Mouse (Mus musculus) stomach, embryonic 15.5 days (tissue): ENCODE measurements at regions not wholly inside any gene's neighbourhood (a gene's known extent, or its start where the extent isn't known, plus 50 kb on each side); places are given as distances from the start of the nearest gene placed in this dataset.

Experiments
- ATAC-seq: fragments of 200-750 bp; cut with Nextera tagmentation; 2 replicates; pipeline ENCODE4 v1.8.0; 2017; ENCODE audit warnings: low read depth, moderate number of reproducible peaks, moderate TSS enrichment; ENCODE audit not compliant: insufficient read depth, low FRiP score
- H3K27ac ChIP-seq: fragments of 300-500 bp; sonication (generic); 2 replicates; pipeline ENCODE4 v1.5.1; 2015; ENCODE audit warnings: mild to moderate bottlenecking, inconsistent platforms
- H3K27me3 ChIP-seq: fragments of 300-500 bp; sonication (generic); replicated peaks from 2 replicates; pipeline ENCODE4 v1.6.1; 2015; ENCODE audit warnings: inconsistent platforms
- H3K36me3 ChIP-seq: fragments of 300-500 bp; sonication (generic); 2 replicates; pipeline ENCODE4 v1.6.1; 2015; ENCODE audit warnings: inconsistent platforms
- H3K4me1 ChIP-seq: fragments of 300-500 bp; sonication (generic); 2 replicates; pipeline ENCODE4 v1.6.1; 2015; ENCODE audit warnings: inconsistent platforms
- H3K4me2 ChIP-seq: fragments of 300-500 bp; sonication (generic); 2 replicates; pipeline ENCODE4 v1.6.1; 2015; ENCODE audit warnings: mild to moderate bottlenecking, inconsistent platforms
- H3K4me3 ChIP-seq: fragments of 300-500 bp; sonication (generic); replicated peaks from 2 replicates; pipeline ENCODE4 v1.5.1; 2015; ENCODE audit warnings: inconsistent platforms
- H3K9ac ChIP-seq: fragments of 300-500 bp; sonication (generic); 2 replicates; pipeline ENCODE4 v1.6.1; 2015; ENCODE audit warnings: inconsistent platforms
- H3K9me3 ChIP-seq: fragments of 300-500 bp; sonication (generic); 2 replicates; pipeline ENCODE4 v1.6.1; 2016; ENCODE audit warnings: inconsistent platforms
- WGBS: fragments of 180-500 bp; shearing (Covaris S2); methylation state at CpG from one replicate; pipeline ENCODE4 v1.1.7; 2015; 5-methylcytosine and 5-hydroxymethylcytosine counted together

DNA sequence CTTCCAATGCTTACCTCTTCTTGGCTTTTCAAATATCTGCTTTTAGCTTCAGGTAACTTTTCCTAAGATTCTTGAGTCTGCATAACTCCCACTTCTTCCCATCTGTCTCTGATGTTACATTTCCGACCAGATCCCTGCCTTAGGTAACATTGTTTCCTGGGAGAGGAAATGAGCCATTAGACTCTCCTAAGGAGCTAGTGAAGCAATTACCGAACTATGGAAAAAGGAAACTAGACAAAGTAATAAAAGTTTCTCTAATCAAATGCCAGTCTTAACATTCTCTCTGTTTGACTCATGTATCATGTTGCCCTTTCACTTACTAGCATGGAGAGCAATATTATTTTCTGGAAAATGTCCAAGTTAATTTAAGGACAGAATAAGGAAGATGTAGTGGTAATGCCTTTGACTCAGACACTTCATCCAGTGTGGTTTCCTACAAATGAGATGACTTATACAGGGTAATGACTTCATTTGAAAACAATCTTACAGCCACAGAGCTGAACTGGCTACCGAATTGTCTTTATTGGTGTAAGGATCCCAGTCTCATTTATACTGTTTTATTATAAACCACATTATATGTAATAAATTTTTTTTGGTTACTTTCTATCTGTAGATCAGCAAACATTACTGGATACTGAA lies 263.8 kb upstream of the Fam84a start:
- H3K4me2 ChIP-seq: no peak overlapping the region
- H3K9me3 ChIP-seq: no peaks in the 10 kb centered on the region
- H3K4me1 ChIP-seq: no peaks in the 10 kb centered on the region
- no peak for ATAC-seq
- no peak overlapping the region for H3K4me3 ChIP-seq
- WGBS: 76% methylated on average over 3 of the region's 3 CpGs
- no peak overlapping the region for H3K27ac ChIP-seq
- no peaks in the 10 kb centered on the region for H3K27me3 ChIP-seq
- no peak overlapping the region for H3K9ac ChIP-seq
- no peaks in the 10 kb centered on the region for H3K36me3 ChIP-seq

DNA sequence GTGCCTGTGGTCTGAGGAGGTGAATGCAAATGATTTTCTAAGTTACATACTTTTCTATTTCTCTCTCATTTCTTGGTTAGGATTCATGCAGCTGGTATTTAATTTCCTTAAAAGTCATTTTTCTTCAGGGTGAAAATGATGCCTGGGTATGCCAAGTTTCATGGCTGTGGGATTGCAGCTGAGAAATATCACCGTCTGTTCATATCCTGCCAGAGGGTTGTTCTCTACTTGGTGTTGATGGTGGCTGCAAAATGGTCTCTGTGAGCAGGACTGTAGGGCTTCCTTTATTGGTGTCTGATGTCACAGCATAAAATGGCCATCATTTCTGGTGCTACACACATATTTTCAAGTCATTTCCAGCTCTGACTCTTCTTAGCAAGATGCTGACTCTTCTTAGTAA lies 259.2 kb upstream of the Fam84a start:
- no peak overlapping the region for H3K4me2 ChIP-seq
- no peak overlapping the region for H3K27ac ChIP-seq
- WGBS: 97% methylated on average over 1 of the region's 1 CpGs
- no peak overlapping the region for H3K4me3 ChIP-seq
- no peaks in the 10 kb centered on the region for H3K27me3 ChIP-seq
- no peak for ATAC-seq
- no peaks in the 10 kb centered on the region for H3K4me1 ChIP-seq
- no peaks in the 10 kb centered on the region for H3K9me3 ChIP-seq
- no peaks in the 10 kb centered on the region for H3K36me3 ChIP-seq
- no peak overlapping the region for H3K9ac ChIP-seq

DNA sequence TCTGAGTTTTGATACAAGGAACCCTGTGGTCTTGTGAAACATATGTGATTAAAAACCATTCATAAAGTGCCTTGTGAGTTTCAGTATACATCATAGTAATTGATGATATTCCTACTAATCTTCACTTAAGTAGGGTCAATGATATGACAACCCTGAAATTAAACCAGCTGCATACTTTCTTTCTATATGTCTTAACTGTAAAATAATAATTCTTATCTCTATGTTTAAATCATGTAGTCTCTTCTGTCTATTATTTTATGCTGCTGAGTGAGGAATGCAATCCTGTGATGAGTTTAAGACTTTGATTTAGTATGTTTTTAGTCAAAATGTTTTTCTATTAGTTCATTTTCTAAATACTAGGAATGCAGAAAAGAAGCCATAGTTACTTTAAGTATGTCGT lies 253.9 kb upstream of the Fam84a start:
- ATAC-seq: no peak
- Histone ChIP-seq H3K27me3 (no peaks in the 10 kb centered on the region), H3K36me3 (no peaks in the 10 kb centered on the region), H3K4me3 (no peak overlapping the region), H3K9me3 (no peaks in the 10 kb centered on the region), H3K4me2 (no peak overlapping the region), H3K4me1 (no peaks in the 10 kb centered on the region), H3K9ac (no peak overlapping the region), H3K27ac (no peak overlapping the region)
- 63% methylated on average over 1 of the region's 1 CpGs for WGBS

DNA sequence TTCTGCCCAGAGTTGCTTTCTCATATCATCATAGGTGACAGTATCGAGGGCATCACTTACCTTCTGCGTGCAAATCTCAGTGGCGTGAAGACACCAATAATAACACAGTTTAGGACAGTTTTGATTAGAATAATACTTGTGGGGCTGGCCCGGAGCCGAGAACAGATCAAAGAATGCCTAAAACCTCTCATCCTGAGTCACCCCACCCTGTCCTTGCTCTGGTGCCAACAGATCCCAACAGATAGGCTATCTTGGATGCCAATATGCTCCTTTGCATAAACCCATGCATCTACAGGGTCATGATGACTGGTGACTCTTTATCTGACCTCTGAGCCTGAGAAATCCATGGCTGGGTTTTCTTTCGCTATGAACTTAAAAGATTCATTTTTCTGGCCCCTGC lies 224.4 kb upstream of the Fam84a start:
- H3K4me1 ChIP-seq: no peaks in the 10 kb centered on the region
- H3K4me2 ChIP-seq: no peak overlapping the region
- ATAC-seq: no peak
- H3K27me3 ChIP-seq: no peaks in the 10 kb centered on the region
- H3K36me3 ChIP-seq: no peaks in the 10 kb centered on the region
- WGBS: 88% methylated on average over 6 of the region's 6 CpGs
- no peak overlapping the region for H3K27ac ChIP-seq
- no peak overlapping the region for H3K9ac ChIP-seq
- no peaks in the 10 kb centered on the region for H3K9me3 ChIP-seq
- H3K4me3 ChIP-seq: no peak overlapping the region

DNA sequence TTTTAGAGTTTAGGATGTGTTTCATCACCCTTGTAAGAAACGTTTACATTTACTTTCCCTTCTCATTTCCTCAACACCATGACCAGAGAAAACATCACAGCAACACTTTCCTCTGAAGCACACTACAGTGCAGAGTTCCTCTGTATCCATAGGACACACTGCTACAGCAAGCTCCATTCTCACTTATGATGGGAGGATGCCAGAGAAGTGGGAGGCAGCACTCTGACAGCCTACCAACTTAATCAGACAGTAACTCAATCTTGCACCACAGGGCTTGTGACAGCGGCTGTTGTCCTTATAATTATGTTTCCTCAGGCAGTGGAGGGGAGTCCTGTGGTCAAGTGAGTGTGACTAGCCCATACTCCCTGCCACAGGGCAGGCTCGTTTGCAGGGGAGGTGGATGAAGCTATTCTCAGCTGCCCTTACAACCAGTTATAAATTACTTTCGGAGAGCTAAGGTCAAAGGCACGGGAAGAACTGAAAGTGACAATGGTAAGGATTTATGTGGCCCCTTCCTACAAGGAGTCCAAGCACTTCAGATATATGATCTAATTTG lies 186.5 kb upstream of the Fam84a start:
- Histone ChIP-seq H3K9me3 (no peaks in the 10 kb centered on the region), H3K9ac (no peak overlapping the region), H3K4me3 (no peak overlapping the region), H3K4me2 (no peak overlapping the region), H3K4me1 (no peaks in the 10 kb centered on the region), H3K27me3 (no peaks in the 10 kb centered on the region), H3K36me3 (no peaks in the 10 kb centered on the region), H3K27ac (no peak overlapping the region)
- WGBS: 37% methylated on average over 5 of the region's 5 CpGs
- no peak for ATAC-seq

DNA sequence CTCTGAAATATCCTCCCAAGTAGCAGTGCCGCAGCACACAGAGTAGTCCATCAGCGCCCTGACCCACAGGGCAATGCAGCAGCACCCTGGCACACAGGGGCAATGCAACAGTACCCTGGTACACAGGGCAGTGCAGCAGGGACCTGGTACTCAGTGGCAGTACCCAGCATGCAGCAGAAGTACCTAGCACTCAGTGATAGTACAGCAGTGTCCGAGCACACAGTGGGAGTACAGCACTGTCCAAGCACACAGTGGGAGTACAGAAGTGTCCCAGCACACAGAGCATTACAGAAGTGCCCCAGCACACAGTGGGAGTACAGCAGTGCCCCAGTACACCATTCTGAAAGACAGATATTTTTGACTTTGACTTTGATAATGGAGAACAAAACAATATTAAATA lies 186.0 kb upstream of the Fam84a start:
- ATAC-seq: no peak
- H3K36me3 ChIP-seq: no peaks in the 10 kb centered on the region
- no peak overlapping the region for H3K4me3 ChIP-seq
- no peaks in the 10 kb centered on the region for H3K4me1 ChIP-seq
- WGBS: 72% methylated on average over 3 of the region's 3 CpGs
- H3K27ac ChIP-seq: no peak overlapping the region
- H3K9me3 ChIP-seq: no peaks in the 10 kb centered on the region
- H3K9ac ChIP-seq: no peak overlapping the region
- H3K27me3 ChIP-seq: no peaks in the 10 kb centered on the region
- no peak overlapping the region for H3K4me2 ChIP-seq

DNA sequence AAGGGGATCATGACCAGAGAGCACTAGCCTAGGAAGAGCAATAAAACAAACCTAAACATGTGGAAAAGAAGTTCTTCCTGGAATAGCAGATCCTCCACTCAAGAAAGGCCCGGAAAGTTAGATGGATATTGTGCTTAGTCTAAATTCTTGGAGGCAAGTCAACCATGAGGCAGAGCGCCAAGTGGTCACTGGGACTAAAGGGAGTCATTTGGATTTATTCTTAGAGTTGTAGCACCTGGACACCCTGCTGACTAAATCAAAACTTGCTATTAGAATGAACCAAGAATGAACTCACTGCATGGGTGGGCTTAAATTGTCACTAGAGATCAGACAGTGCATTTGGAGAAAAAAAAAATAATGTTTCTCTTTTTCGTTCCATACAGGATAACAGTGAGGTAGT lies 166.8 kb upstream of the Fam84a start:
- Histone ChIP-seq H3K36me3 (no peaks in the 10 kb centered on the region), H3K9me3 (no peaks in the 10 kb centered on the region), H3K27ac (no peak overlapping the region), H3K4me2 (no peak overlapping the region), H3K4me1 (no peaks in the 10 kb centered on the region), H3K4me3 (no peak overlapping the region), H3K27me3 (no peaks in the 10 kb centered on the region), H3K9ac (no peak overlapping the region)
- no peak for ATAC-seq
- WGBS: 73% methylated on average over 3 of the region's 3 CpGs

DNA sequence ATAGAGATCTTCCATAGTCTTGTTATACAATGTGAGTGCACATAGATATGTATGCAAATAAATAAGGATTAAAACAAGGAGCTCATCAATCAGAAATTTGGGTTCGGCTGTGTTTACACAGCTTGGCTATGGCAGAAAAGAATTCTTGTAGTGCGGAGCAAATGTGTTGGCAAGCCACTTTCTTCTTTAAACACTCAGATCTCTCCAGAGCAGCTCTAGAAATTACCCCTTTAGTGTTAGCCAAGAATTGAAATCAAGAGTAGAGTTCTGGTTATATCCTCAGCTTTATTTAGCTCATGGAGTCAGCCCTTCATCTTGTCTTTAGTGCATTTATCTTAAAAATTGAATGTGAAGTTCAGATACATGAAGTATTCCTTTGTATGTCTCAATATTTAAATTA lies 164.5 kb upstream of the Fam84a start:
- Histone ChIP-seq H3K27ac (no peak overlapping the region), H3K9me3 (no peaks in the 10 kb centered on the region), H3K4me3 (no peak overlapping the region), H3K27me3 (no peaks in the 10 kb centered on the region), H3K9ac (no peak overlapping the region), H3K36me3 (no peaks in the 10 kb centered on the region), H3K4me1 (no peaks in the 10 kb centered on the region), H3K4me2 (no peak overlapping the region)
- no peak for ATAC-seq
- WGBS: 31% methylated on average over 2 of the region's 2 CpGs

DNA sequence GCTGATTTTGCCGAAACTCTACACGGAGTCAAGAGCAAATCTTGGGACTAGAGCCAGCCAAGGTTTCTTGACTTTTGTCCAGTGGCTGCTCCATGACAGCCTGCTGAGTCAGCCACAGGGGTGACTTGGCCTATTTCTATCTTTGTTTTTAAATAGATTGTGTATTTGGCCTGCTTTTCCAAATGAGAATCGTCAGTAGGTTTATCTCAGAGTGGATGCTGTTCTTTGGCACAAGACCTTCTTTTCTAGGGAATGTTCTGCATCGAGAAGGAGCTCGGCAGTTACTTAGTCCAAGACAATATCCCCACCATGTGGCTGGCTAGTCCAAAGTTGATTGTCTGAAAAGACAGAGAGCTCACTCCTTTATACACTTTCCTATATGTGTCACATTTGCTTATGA lies 163.9 kb upstream of the Fam84a start:
- 37% methylated on average over 5 of the region's 5 CpGs for WGBS
- no peak for ATAC-seq

DNA sequence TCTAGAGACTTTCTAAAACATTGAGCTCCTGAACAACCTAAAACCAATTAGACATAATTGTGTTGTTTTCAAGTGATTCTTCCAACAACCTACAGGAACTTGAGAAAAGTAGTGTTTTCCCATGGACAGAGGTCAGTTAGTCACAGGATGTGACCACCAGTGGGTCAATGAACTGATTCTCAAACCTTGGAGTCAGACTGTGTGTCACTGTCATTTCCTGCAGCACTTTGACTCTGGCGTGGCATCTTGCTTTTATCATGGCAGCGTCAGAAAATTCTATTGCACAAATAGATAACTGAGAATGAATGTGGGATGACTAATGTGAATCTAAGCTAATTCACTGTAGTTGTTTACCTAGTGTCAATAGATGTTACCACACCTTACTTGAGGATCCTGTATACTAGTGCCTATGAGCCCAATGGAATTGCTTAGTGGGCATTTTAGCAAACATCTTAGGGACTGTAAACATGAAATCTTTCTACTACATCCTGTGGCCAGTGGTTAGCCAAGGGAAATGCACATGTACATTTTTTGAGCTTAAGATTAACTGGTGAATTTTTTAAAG lies 150.6 kb upstream of the Fam84a start:
- Histone ChIP-seq H3K9me3 (no peaks in the 10 kb centered on the region), H3K4me2 (no peak overlapping the region), H3K27me3 (no peaks in the 10 kb centered on the region), H3K27ac (peak overlapping the region; percentile 52; the same call in 1 of the 2 replicates), H3K4me1 (no peaks in the 10 kb centered on the region), H3K4me3 (no peak overlapping the region), H3K9ac (no peak overlapping the region), H3K36me3 (no peaks in the 10 kb centered on the region)
- 48% methylated on average over 2 of the region's 2 CpGs for WGBS
- no peak for ATAC-seq

More for the DNA sequence above, 163.9 kb upstream of the Fam84a start:
- Histone ChIP-seq H3K27me3 (no peaks in the 10 kb centered on the region), H3K9ac (no peak overlapping the region), H3K9me3 (no peaks in the 10 kb centered on the region), H3K36me3 (no peaks in the 10 kb centered on the region), H3K4me1 (no peaks in the 10 kb centered on the region), H3K4me2 (no peak overlapping the region), H3K4me3 (no peak overlapping the region), H3K27ac (no peak overlapping the region)

DNA sequence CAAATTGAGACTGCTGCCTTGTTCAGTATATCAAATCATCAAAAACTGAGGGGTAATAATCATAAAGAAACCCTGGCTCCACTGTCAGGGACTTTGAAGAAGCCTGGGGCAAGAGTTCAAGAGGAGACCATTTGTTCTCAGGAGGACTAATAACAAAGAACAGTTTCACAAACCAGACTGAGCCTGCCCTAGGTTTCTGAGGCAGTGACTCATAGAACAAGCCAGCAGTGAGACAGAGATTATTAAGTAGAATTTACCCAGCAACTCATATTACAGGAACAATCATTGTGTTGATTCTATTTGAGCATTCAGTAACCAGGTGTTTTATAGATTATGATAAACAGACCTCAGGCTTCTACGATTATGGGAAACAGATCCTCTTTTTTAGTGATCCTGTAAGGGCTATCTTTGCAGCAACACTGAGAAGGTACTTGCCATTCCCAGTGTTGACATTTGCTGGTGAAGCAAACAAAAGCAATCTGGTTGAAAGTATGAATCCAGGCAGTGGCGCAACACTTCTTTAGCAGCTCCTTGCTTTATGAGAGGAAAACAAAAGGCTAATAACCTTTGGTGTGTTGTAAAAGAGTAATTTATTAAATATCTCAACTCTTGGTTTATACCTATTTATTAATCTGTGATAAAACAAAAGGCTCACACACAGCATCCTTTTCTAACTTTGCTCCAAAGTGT lies 150.0 kb upstream of the Fam84a start:
- Histone ChIP-seq H3K4me3 (no peak overlapping the region), H3K27ac (peak overlapping the region; percentile 55), H3K4me1 (no peaks in the 10 kb centered on the region), H3K9ac (no peak overlapping the region), H3K36me3 (no peaks in the 10 kb centered on the region), H3K9me3 (no peaks in the 10 kb centered on the region), H3K27me3 (no peaks in the 10 kb centered on the region), H3K4me2 (no peak overlapping the region)
- ATAC-seq: peak; percentile 60; the same call in 1 of the 2 replicates
- 39% methylated on average over 2 of the region's 2 CpGs for WGBS

DNA sequence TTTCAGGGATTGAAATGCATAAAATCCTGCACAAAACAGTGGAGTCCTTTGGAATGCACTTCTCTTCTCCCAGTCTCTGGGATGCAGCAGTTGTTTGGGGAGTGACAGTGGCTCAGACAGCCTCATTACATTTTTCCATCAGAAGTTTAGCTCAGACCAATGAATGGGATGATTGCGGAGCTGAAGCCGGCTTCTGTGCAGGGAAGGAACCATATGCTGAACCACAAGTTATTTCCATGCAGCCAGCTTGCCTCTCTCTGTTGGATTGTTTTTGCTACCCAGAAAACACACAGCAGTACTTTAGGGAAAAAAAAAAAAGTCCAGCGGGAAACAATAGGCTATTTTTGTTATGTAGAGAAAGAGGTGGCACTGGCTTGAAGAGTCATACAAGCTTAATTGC lies 140.2 kb upstream of the Fam84a start:
- 63% methylated on average over 3 of the region's 3 CpGs for WGBS
- H3K4me3 ChIP-seq: no peak overlapping the region
- no peaks in the 10 kb centered on the region for H3K27me3 ChIP-seq
- H3K4me1 ChIP-seq: no peaks in the 10 kb centered on the region
- no peak overlapping the region for H3K27ac ChIP-seq
- no peaks in the 10 kb centered on the region for H3K36me3 ChIP-seq
- no peak overlapping the region for H3K4me2 ChIP-seq
- H3K9ac ChIP-seq: no peak overlapping the region
- ATAC-seq: no peak
- H3K9me3 ChIP-seq: no peaks in the 10 kb centered on the region
